Mouse (Mus musculus) 3134 (cell line): ENCODE data around the gene Dnaja2.

Experiments
- DNase-seq: peaks from one replicate; pipeline ENCODE4 v3.0.0-alpha.2; 2011; ENCODE audit warnings: low spot score; ENCODE audit not compliant: insufficient read length; ENCODE audit errors: extremely low read depth

Dnaja2 gene

DNA sequence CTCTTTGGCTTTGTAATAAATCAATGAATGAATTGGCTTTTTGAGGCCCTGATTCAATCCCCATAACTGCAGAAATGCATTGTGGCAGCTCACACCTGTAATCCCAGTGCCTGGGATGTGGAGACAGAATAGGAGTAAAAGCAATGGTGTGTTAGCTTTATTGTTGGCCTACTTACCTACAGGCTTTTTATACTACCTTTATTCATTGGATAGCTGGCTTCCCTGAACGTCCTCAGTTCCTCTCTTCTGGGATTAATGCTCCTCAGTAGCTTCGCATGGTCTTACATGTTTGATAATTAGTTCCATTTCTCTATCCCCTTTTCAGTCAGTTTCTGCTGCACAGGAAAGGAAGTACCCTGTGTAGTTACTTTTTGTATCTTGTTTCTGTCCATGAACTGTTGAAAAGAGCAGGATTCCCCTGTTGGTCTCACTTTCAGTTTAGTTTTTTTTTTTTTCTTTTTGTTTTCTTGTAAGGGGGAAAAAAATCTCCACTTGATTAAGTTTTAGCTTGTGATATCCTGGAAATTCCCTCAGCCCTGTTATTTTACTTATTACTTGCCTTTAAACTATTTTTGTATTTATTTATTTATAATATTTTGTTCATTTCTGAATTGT lies 1.9 kb upstream of the Dnaja2 start:
- no peak for DNase-seq

DNA sequence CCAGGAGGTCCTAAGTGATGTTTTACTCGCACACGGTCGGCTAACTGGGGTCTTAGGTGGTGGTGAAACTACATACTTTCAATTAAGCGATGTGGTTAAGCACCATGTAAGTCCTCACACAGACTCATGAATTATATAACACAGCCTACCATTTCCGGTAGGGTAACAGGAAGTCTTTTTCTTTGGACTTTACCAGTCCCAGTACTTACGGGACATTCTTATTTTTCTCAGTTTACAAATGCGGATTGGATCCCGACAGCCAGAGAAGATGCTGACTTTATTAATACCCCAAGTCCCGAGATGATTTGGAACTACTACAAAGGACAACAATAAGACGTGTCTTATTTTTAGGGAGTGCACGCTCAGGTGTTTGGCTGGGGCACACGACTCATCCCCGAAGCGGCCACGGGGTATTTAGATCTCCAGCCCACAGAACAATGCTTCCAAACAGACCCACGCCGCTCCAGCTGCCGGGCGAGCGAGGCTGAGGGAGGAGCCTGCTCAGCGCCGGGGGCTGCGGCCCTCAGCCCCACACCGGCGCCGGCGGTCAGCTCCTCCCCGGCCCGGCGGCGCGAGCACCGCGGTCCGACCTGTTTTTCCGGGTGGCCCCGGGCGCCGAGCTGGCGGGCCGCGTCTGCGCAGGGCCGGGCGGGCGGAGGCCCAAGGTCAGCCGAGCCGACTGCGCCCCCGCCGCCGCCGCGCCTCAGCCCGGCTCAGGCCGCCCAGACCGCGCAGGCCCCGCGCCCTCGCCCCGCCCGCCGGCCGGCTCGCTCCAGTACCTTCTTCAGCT lies 558 bp downstream of the Dnaja2 start:
- peak; percentile 51 for DNase-seq

DNA sequence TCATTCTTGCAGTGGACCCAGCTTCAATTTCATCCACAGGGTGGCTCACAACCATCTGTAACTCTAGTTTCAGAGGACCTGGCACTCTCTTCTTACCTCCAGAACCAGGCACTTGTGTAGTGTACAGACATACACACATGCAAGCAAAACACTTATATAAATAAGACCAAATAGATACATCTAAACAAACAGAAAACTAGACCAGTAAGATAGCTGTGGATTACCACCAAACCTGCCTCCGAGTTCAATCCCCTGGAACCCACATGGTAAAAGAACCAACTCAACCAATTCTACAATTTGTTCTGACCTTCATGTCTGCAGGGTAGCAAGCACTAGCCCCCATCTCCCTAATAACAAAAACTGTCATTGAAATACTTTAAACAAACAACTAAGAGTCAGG lies 3.2 kb downstream of the Dnaja2 start:
- no peak for DNase-seq

- DNase-seq, result no peak
These were observed 18.8 kb downstream of the Dnaja2 start for GRCm38 (mm10) chr8:85536332-85536731.

DNA sequence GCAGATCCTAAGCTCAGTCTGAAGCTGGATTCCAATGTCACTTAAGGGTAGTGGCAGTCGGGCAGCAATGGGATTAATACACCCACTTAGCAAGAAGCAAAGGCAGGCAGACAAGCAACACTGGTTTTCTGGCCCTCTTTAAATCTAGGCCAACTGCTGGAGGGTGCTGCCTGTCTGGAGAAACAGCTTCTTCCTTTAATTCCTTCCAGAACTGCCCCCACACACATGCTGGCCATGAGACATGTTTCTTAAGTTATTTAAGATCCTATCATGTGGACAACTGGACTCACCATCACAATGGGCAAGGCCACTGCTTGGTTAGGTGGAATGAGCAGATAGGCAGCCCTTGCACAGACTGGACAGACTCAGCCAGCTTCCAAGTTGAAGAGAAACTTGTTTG lies 21.0 kb downstream of the Dnaja2 start:
- DNase-seq, result no peak

- no peak for DNase-seq
These were observed 21.7 kb downstream of the Dnaja2 start for GRCm38 (mm10) chr8:85533434-85533833.

- DNase-seq, result no peak
These were observed 22.3 kb downstream of the Dnaja2 start for GRCm38 (mm10) chr8:85532843-85533242.

- no peak for DNase-seq
These were observed 23.7 kb downstream of the Dnaja2 start for GRCm38 (mm10) chr8:85531471-85531870.

DNA sequence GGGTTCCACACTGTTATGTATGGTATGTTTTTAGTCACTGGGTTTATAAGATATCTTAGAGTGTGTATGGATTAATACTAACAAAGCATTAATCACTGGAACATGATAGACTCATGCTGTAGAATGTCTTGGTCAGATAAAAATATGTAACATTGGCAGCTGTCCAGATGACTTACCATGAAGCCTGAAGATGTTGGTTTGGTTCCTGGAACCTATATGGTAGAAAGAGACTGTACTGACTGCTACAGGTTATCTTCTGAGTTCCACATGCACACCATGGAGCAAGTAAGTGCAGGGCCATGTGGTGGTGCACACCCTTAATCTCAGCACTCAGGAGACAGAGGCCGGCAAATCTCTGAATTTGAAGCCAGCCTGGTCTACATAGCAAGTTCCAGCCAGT lies 24.4 kb downstream of the Dnaja2 start:
- DNase-seq, result no peak

DNA sequence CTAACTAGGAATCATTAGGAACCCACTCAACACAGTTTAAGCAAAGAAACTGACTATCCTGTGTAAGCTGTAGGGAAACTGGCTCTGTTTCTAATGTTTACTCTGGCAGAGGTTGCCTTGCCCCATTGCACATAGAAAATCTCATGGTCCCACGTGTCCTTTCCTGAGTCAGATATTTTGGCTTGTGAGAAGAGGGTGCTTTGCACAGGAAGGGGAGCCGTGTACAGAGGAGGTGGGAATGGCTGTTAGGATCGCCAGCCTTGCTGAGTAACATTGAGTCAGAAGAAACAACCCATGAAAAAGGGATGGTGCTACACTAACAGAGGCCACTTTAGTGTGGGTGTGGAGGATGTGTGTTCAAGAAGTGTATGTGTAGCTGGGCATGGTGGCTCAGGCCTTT lies 26.2 kb downstream of the Dnaja2 start:
- DNase-seq, result peak; percentile 44

- no peak for DNase-seq
These were observed 29.0 kb downstream of the Dnaja2 start for GRCm38 (mm10) chr8:85526105-85526504.

GRCm38 (mm10) chr8:85524086-85524485 lies 31.1 kb downstream of the Dnaja2 start:
- DNase-seq, result no peak

DNA sequence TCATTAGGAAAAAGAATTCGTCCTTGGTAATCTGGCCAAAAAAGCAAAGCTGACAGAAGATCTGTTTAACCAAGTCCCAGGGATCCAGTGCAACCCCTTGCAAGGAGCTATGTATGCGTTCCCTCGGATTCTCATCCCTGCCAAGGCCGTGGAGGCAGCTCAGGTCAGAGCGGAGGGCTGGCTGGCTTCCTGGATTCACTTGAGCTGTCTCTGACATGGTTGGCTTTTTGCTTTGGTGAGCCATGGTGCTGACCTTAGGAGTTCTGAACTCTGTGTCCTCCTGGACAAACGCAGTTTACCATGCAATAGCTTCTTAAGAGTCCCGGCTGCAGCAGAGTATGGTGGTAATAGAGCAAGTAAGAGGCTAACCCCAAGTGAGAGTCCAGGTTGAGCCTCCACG lies 33.8 kb downstream of the Dnaja2 start:
- no peak for DNase-seq

DNA sequence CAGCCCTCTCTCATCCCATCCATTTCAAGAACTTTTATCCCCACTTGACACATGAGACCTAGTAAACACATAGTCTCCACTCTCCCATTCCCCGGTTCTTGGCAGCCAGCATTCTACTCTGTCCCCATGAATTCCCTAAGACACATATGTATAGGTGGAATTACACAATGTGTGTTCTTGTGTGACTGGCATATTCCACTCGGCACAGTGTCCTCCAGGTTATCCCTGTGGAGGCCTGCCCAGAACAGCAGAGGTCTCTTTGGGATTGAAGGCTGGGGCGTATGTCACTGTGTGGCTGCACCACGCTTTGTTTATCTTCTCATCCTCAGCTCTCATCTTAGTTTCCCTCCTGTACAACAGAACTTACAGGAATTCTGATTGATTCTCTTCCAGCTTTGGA lies 34.6 kb downstream of the Dnaja2 start:
- DNase-seq, result no peak

DNA sequence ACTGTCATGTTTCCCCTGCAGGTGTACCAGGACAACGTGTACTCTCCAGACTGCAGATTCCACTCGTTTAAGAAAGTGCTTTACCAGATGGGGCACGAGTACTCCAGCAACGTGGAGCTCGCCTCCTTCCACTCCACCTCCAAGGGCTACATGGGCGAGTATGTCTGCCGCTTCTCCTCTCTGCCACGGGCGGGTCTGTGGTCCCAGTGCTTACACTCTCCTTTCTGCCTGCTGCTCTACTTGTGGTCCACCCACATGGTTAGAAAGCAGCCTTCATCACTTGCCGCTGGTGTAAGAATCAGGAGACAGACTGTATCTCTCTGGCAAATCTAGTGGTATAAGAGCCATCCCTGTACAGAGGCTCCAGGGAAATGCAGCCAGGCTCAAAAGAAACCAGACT lies 37.2 kb downstream of the Dnaja2 start:
- DNase-seq, result no peak

GRCm38 (mm10) chr8:85517336-85517735 lies 37.8 kb downstream of the Dnaja2 start:
- DNase-seq, result no peak

DNA sequence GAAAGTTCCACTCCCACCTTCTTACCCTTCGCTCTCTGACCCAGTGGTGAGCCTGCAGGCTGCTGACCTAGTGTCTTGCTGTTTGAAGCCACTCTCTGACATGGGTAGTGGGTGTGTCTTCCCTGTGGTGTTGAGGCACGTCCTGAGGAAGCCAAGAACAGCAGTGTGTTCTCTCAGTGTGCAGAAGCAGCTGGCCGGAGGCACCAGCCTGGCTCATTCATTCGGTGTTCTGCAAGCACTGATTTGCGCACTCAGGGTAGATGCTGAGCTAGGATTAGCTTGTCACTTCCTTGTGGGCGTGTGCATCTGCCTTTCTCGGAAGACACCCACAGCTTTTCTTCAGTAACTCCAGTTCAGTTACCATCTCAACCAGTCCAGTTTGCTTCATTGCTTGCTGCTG lies 39.8 kb downstream of the Dnaja2 start:
- no peak for DNase-seq

GRCm38 (mm10) chr8:85513283-85513682 lies 41.9 kb downstream of the Dnaja2 start:
- DNase-seq, result no peak

- no peak for DNase-seq
These were observed 42.9 kb downstream of the Dnaja2 start for GRCm38 (mm10) chr8:85512234-85512633.

GRCm38 (mm10) chr8:85508661-85509060 lies 46.5 kb downstream of the Dnaja2 start:
- DNase-seq, result no peak

DNA sequence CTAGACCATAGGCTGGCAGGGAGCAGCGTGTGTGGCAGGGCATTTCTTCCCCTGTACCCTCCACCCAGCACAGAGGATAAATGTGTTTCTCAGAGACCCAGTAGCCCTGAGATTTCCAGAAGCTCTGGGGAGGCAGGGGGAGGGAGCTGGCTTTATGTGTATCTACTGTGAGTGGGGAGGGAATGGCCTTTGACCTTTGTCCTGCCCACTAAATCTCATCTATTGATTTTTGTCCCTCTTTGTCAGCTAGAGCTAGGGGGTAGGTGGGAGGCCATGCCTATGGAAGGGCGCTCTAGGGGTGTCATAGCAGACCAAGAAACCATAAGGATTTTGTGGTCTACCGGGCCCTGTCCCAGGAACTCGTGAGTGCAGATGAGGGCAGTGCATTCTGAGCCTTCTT lies 48.5 kb downstream of the Dnaja2 start:
- DNase-seq, result no peak

GRCm38 (mm10) chr8:85504704-85505103 lies 50.4 kb downstream of the Dnaja2 start:
- no peak for DNase-seq
